Mouse (Mus musculus) CH12.LX (cell line): ENCODE measurements around the gene Mmrn2.

Source experiments
- BHLHE40 ChIP-seq: IDR thresholded peaks from 2 replicates; pipeline ENCODE4 v1.6.1; 2011; ENCODE audit warnings: mild to moderate bottlenecking, low read depth, low read length, improper control_type of control experiment
- CHD2 ChIP-seq: IDR thresholded peaks from 2 replicates; pipeline ENCODE4 v1.6.1; 2011; ENCODE audit warnings: low read length, improper control_type of control experiment
- CTCF ChIP-seq, 2 experiments: IDR thresholded peaks in 1 of 2; conservative IDR thresholded peaks in 1 of 2; 2 replicates each; pipeline ENCODE4 v1.5.1; 2011 to 2012; ENCODE audit warnings: low read depth in 2 of 2, low read length in 2 of 2, improper control_type of control experiment in 1 of 2, inconsistent platforms in 1 of 2, mild to moderate bottlenecking in 1 of 2, moderate library complexity in 1 of 2
- E2F4 ChIP-seq: IDR thresholded peaks from 2 replicates; pipeline ENCODE4 v1.6.1; 2011; ENCODE audit warnings: low read depth, low read length, improper control_type of control experiment; ENCODE audit not compliant: insufficient replicate concordance
- KAT2A ChIP-seq: IDR thresholded peaks from 2 replicates; pipeline ENCODE4 v1.6.1; 2012; ENCODE audit warnings: low read length, improper control_type of control experiment, inconsistent platforms; ENCODE audit not compliant: insufficient replicate concordance
- TBP ChIP-seq: conservative IDR thresholded peaks from 2 replicates; pipeline ENCODE4 v1.6.1; 2011; ENCODE audit warnings: low read depth, low read length, improper control_type of control experiment
- USF1 ChIP-seq: IDR thresholded peaks from 2 replicates; pipeline ENCODE4 v1.6.1; 2014; ENCODE audit warnings: low read depth, mild to moderate bottlenecking, inconsistent platforms, low read length, improper control_type of control experiment
- USF2 ChIP-seq: conservative IDR thresholded peaks from 2 replicates; pipeline ENCODE4 v1.6.1; 2011; ENCODE audit warnings: low read depth, low read length, improper control_type of control experiment
- ZKSCAN1 ChIP-seq: IDR thresholded peaks from 2 replicates; pipeline ENCODE4 v1.6.1; 2012; ENCODE audit warnings: low read depth, inconsistent platforms, low read length, improper control_type of control experiment, borderline replicate concordance
- ZNF384 ChIP-seq: IDR thresholded peaks from 2 replicates; pipeline ENCODE4 v1.6.1; 2012; ENCODE audit warnings: low read depth, low read length, improper control_type of control experiment, inconsistent platforms

DNA sequence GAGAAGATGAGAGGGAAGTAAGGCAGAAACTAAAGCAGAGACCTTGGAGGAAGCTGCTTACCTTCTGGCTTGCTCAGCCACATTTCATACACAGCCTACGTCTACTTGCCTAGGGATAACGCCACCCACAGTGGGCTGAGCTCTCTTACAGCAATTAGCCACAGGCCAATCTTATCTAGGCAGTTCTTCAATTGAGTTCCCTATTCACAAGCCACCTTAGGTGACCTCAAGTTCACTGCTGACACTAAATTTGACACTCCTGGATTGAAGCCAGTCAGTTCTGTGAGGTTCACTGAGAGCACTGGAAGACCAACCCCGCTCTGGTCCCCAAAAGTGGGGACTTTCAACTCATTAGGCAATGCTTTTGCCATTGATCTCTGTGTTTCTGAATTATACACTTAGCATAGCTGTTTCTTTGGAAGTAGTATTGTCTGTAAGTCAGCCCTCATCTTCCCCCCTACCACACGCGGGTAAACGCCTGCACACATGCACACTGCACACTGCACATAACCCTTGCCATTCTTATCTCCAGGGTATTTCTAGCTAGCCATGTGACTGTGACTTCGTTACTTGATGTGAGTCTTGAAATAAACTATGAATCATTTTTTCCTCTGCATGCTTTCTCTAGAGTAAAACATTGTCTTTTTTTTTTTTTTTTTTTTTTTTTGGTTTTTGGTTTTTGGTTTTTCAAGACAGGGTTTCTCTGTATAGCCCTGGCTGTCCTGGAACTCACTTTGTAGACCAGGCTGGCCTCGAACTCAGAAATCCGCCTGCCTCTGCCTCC lies 7.8 kb downstream of the Mmrn2 start:
- TF ChIP-seq USF2 (no peak), USF1 (no peak), E2F4 (no peak), CTCF (conservative IDR thresholded peaks at IDR 0.05 in 1 of 2, IDR thresholded peaks at IDR 0.05 in 1 of 2; ENCODE audit: low read depth in 2 of 2, low read length in 2 of 2) (no peak), KAT2A (no peak), ZNF384 (peak; percentile 71), BHLHE40 (no peak), TBP (no peak), ZKSCAN1 (no peak), CHD2 (no peak)
